Mouse (Mus musculus) heart, adult 2 months (tissue): ENCODE results near the gene Mknk2. TPM values are rescaled to one million over a fixed set of nuclear protein-coding genes. Genes with fewer than 3 reads are reported as not detected.
A peak's percentile ranks its signal among the peaks of the same experiment; 100 is the strongest.

ENCODE experiments used
- DNase-seq, 2 experiments: peaks; one replicate each; pipeline ENCODE4 v3.0.0; 2021
- H3K27ac ChIP-seq: fragments of 200-600 bp; 2 replicates; pipeline ENCODE4 v1.8.1; 2022
- H3K27me3 ChIP-seq: fragments of 200-500 bp; 2 replicates; pipeline ENCODE4 v1.6.1; 2012; ENCODE audit warnings: mild to moderate bottlenecking, low read length, inconsistent platforms, mixed read lengths; ENCODE audit not compliant: control insufficient read depth, insufficient read depth
- H3K36me3 ChIP-seq: fragments of 200-500 bp; 2 replicates; pipeline ENCODE4 v1.6.1; 2012; ENCODE audit warnings: low read length, inconsistent platforms; ENCODE audit not compliant: control insufficient read depth, insufficient read depth
- H3K4me1 ChIP-seq: fragments of 200-500 bp; 2 replicates; pipeline ENCODE4 v1.6.1; 2011; ENCODE audit warnings: low read length; ENCODE audit not compliant: control insufficient read depth, insufficient read depth
- H3K4me3 ChIP-seq: fragments of 200-600 bp; 2 replicates; pipeline ENCODE4 v1.8.1; 2022
- H3K79me2 ChIP-seq: fragments of 200-500 bp; replicated peaks from 2 replicates; pipeline ENCODE4 v1.6.1; 2012; ENCODE audit warnings: mild to moderate bottlenecking, inconsistent platforms, low read length, moderate library complexity, mixed read lengths; ENCODE audit not compliant: control insufficient read depth, insufficient read depth
- H3K9ac ChIP-seq: fragments of 200-500 bp; 2 replicates; pipeline ENCODE4 v1.6.1; 2012; ENCODE audit warnings: low read depth, mild to moderate bottlenecking, control low read depth, inconsistent platforms, low read length, mixed read lengths
- CTCF ChIP-seq: fragments of 200-600 bp; IDR thresholded peaks from 2 replicates; pipeline ENCODE4 v1.8.1; 2022; ENCODE audit warnings: antibody characterized with exemption, mild to moderate bottlenecking, moderate library complexity
- EP300 ChIP-seq: fragments of 200-500 bp; IDR thresholded peaks from 2 replicates; pipeline ENCODE4 v1.6.1; 2011; ENCODE audit warnings: low read depth, low read length, control low read depth; ENCODE audit not compliant: insufficient read depth
- POLR2A ChIP-seq: fragments of 200-500 bp; IDR thresholded peaks from 2 replicates; pipeline ENCODE4 v1.6.1; 2011; ENCODE audit warnings: mild to moderate bottlenecking, low read depth, low read length, control low read depth; ENCODE audit not compliant: insufficient read depth
- WGBS: fragments of 180-500 bp; shearing (Covaris S2); methylation state at CpG from one replicate; pipeline ENCODE4 v1.1.7; 2018; 5-methylcytosine and 5-hydroxymethylcytosine counted together
- intact Hi-C: fragments of 180-260 bp; cut with DNase I; formaldehyde crosslinking; loops from one replicate; pipeline ENCODE4 v1.15.1; 2025
- long read RNA-seq: library from polyadenylated mRNA; stranded (forward); transcript quantifications from one replicate; pipeline ENCODE4 v2.0.0, GENCODE M21; 2021
- polyA plus RNA-seq: library from polyadenylated mRNA; depleted of rRNA; stranded (reverse); fragments of >200 nt; gene quantifications from 2 replicates; pipeline ENCODE4 v1.2.3, GENCODE M21; 2012; rRNA removed
- total RNA-seq, 2 experiments: library from RNA; stranded (reverse); gene quantifications; 2 replicates each; pipeline ENCODE4 v1.2.3; 2021

Mknk2 gene
- total RNA-seq: 100 to 1,000 TPM; 176 to 229 TPM
- 199 and 208 TPM in 2 replicates for polyA plus RNA-seq
- long read RNA-seq, transcript Mknk2-205 (14 exons, 3,439 nt): major isoform, 58 of 352 reads
- long read RNA-seq, partial matches to known transcripts: 21 of 352 reads
- long read RNA-seq, other reads (novel, unspliced or antisense): 269 of 352 reads

- H3K4me3 ChIP-seq: peak within 1 kb of the TSS; percentile 60
- H3K9ac ChIP-seq: peak within 1 kb of the TSS; percentile 79
- H3K36me3 ChIP-seq: peaks cover 8% of the 10 kb centered on the region
- under 1% methylated on average over 8 of the region's 8 CpGs for WGBS
- peaks cover 3% of the 10 kb centered on the region for H3K79me2 ChIP-seq
- H3K27ac ChIP-seq: peak within 1 kb of the TSS; percentile 99
- TF ChIP-seq EP300: peak; percentile 95
- TF ChIP-seq CTCF: 0 out of 2 replicates have a peak, but pooled peaks have one; percentile 9
- peak; percentile 68 for TF ChIP-seq POLR2A
- no peaks in the 10 kb centered on the region for H3K27me3 ChIP-seq
- intact Hi-C loops: no loop called here
- H3K4me1 ChIP-seq: peaks cover 37% of the 10 kb centered on the region
- DNase-seq: peak; percentile 91 to 96
Observed at GRCm38 (mm10) chr10:80677942-80678436, at the start of gene Mknk2. Gene Mknk2, minus strand, starts transcription at chr10:80678112.

- Histone ChIP-seq H3K4me1 (no peaks in the 10 kb centered on the region), H3K36me3 (no peaks in the 10 kb centered on the region), H3K4me3 (no peak overlapping the region)
Observed at GRCm38 (mm10) chr10:80717281-80717680, 39.4 kb upstream of the Mknk2 start.

GRCm38 (mm10) chr10:80710834-80711233 is 32.9 kb upstream of the Mknk2 start:
- 49% methylated on average over 3 of the region's 3 CpGs for WGBS
- TF ChIP-seq EP300 (no peak), POLR2A (no peak), CTCF (no peak)
- Histone ChIP-seq H3K36me3 (no peaks in the 10 kb centered on the region), H3K4me1 (no peaks in the 10 kb centered on the region), H3K27ac (no peak overlapping the region), H3K4me3 (no peak overlapping the region), H3K27me3 (no peaks in the 10 kb centered on the region), H3K79me2 (no peaks in the 10 kb centered on the region), H3K9ac (no peak overlapping the region)
- intact Hi-C loops: no loop called here
- DNase-seq: no peak

More at GRCm38 (mm10) chr10:80717281-80717680, 39.4 kb upstream of the Mknk2 start:
- intact Hi-C loops: no loop called here
- H3K27ac ChIP-seq: no peak overlapping the region
- no peak overlapping the region for H3K9ac ChIP-seq
- TF ChIP-seq POLR2A (no peak), EP300 (no peak), CTCF (no peak)
- DNase-seq: no peak
- H3K79me2 ChIP-seq: no peaks in the 10 kb centered on the region
- 42% methylated on average over 1 of the region's 1 CpGs for WGBS
- H3K27me3 ChIP-seq: no peaks in the 10 kb centered on the region

GRCm38 (mm10) chr10:80705479-80705878 is 27.6 kb upstream of the Mknk2 start:
- H3K4me3 ChIP-seq: no peak overlapping the region
- intact Hi-C loops: no loop called here
- H3K27me3 ChIP-seq: no peaks in the 10 kb centered on the region
- no peaks in the 10 kb centered on the region for H3K36me3 ChIP-seq
- no peaks in the 10 kb centered on the region for H3K4me1 ChIP-seq
- no peak for DNase-seq
- 75% methylated on average over 3 of the region's 3 CpGs for WGBS
- H3K27ac ChIP-seq: no peak overlapping the region
- TF ChIP-seq EP300 (no peak), CTCF (no peak), POLR2A (no peak)
- no peak overlapping the region for H3K9ac ChIP-seq
- H3K79me2 ChIP-seq: no peaks in the 10 kb centered on the region

GRCm38 (mm10) chr10:80705033-80705432 is 27.1 kb upstream of the Mknk2 start:
- no peak for TF ChIP-seq CTCF
- TF ChIP-seq POLR2A: no peak
- TF ChIP-seq EP300: no peak
- no peak overlapping the region for H3K9ac ChIP-seq
- intact Hi-C loops: no loop called here

GRCm38 (mm10) chr10:80704418-80704817 is 26.5 kb upstream of the Mknk2 start:
- H3K4me1 ChIP-seq: no peaks in the 10 kb centered on the region; the same call in 1 of the 2 replicates
- no peaks in the 10 kb centered on the region for H3K27me3 ChIP-seq
- H3K36me3 ChIP-seq: no peaks in the 10 kb centered on the region
- H3K4me3 ChIP-seq: no peak overlapping the region
- H3K9ac ChIP-seq: no peak overlapping the region
- no peak for TF ChIP-seq CTCF
- no peak for TF ChIP-seq POLR2A
- no peak for TF ChIP-seq EP300
- no peak overlapping the region for H3K27ac ChIP-seq
- intact Hi-C loops: loop anchor here (5.0 kb wide), 1 partner anchor 272 kb away; the partner anchor contains the start of gene Tcf3
- DNase-seq: no peak
- WGBS: 85% methylated on average over 5 of the region's 5 CpGs
- no peaks in the 10 kb centered on the region for H3K79me2 ChIP-seq

More at GRCm38 (mm10) chr10:80705033-80705432, 27.1 kb upstream of the Mknk2 start:
- Histone ChIP-seq H3K27ac (no peak overlapping the region), H3K4me3 (no peak overlapping the region), H3K36me3 (no peaks in the 10 kb centered on the region), H3K79me2 (no peaks in the 10 kb centered on the region), H3K27me3 (no peaks in the 10 kb centered on the region), H3K4me1 (no peaks in the 10 kb centered on the region)
- 39% methylated on average over 3 of the region's 3 CpGs for WGBS
- no peak for DNase-seq
